Mouse (Mus musculus) liver, postnatal 0 days (tissue): ENCODE data around the gene Paqr3. TPM values are rescaled to one million over a fixed set of nuclear protein-coding genes. Genes with fewer than 3 reads are reported as not detected.

Experiments used
- ATAC-seq: fragments of 200-750 bp; cut with Nextera tagmentation; 2 replicates; pipeline ENCODE4 v1.8.0; 2017; ENCODE audit warnings: mild to moderate bottlenecking, moderate library complexity
- DNase-seq: peaks from one replicate; pipeline ENCODE4 v3.0.0-alpha.2; 2016
- H3K27ac ChIP-seq: fragments of 300-500 bp; sonication (generic); 2 replicates; pipeline ENCODE4 v1.5.1; 2014; ENCODE audit warnings: antibody characterized with exemption, moderate library complexity, mild to moderate bottlenecking, low read depth
- H3K27me3 ChIP-seq: fragments of 300-500 bp; sonication (generic); 2 replicates; pipeline ENCODE4 v1.6.1; 2014; ENCODE audit warnings: low read length, control low read depth, mixed read lengths; ENCODE audit not compliant: insufficient read depth
- H3K36me3 ChIP-seq: fragments of 300-500 bp; sonication (generic); replicated peaks from 2 replicates; pipeline ENCODE4 v1.6.1; 2014; ENCODE audit warnings: mild to moderate bottlenecking, control low read depth, low read length, moderate library complexity, mixed read lengths; ENCODE audit not compliant: insufficient read depth
- H3K4me1 ChIP-seq: fragments of 300-500 bp; sonication (generic); 2 replicates; pipeline ENCODE4 v1.6.1; 2014; ENCODE audit warnings: antibody characterized with exemption, mild to moderate bottlenecking, control low read depth; ENCODE audit not compliant: insufficient read depth
- H3K4me2 ChIP-seq: fragments of 300-500 bp; sonication (generic); 2 replicates; pipeline ENCODE4 v1.6.1; 2014; ENCODE audit warnings: low read depth, mild to moderate bottlenecking, low read length, moderate library complexity, mixed read lengths
- H3K4me3 ChIP-seq: fragments of 300-500 bp; sonication (generic); 2 replicates; pipeline ENCODE4 v1.5.1; 2014; ENCODE audit warnings: low read depth, low read length
- H3K9ac ChIP-seq: fragments of 300-500 bp; sonication (generic); replicated peaks from 2 replicates; pipeline ENCODE4 v1.6.1; 2014; ENCODE audit warnings: mild to moderate bottlenecking, moderate library complexity
- H3K9me3 ChIP-seq: fragments of 300-500 bp; sonication (generic); 2 replicates; pipeline ENCODE4 v1.6.1; 2016; ENCODE audit warnings: mild to moderate bottlenecking, control low read depth, low read length, mixed read lengths
- CTCF ChIP-seq: sonication (generic); IDR thresholded peaks from 2 replicates; pipeline ENCODE4 v1.5.1; 2016; ENCODE audit warnings: antibody characterized with exemption, low read depth
- EP300 ChIP-seq: IDR thresholded peaks from 2 replicates; pipeline ENCODE4 v1.6.1; 2016; ENCODE audit warnings: antibody characterized with exemption, low read depth, mild to moderate bottlenecking
- WGBS: fragments of 180-500 bp; shearing (Covaris S2); extraction: QIAGEN DNeasy Blood & Tissue Kit; methylation state at CpG from one replicate; pipeline ENCODE4 v1.1.7; 2014; ENCODE audit not compliant: insufficient replicate concordance; 5-methylcytosine and 5-hydroxymethylcytosine counted together
- polyA plus RNA-seq: library from polyadenylated mRNA; unstranded; fragments of >200 nt; fragmentation: Nextera tagmentation; extraction: Ambion mirVana; gene quantifications from 2 replicates; pipeline ENCODE4 v1.2.1, GENCODE M21; 2015

The Paqr3 gene
- polyA plus RNA-seq, 1 experiment from 2014 or later, result 1.9 TPM

DNA sequence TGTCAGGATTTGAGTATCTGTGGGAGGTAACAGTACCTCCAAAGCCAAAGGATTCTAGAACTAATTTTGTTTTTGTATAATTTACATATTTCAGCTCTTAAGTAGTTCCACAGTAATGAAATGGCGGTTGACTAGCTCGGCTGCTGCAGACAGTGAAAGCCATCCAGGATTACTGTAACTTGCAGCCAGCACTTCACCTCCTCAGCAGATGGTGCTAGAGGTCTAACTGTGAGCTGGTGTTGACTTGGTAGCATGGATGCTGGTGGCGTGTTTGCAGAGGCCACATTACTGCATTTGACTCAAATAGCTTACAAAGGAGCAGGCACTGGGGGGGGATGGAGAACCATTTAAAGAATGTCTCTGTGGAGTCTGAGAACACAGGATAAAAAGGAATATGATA, 29.9 kb downstream of the Paqr3 start:
- DNase-seq (no peak), ATAC-seq (no peak)
- H3K4me1 ChIP-seq, result no peaks in the 10 kb centered on the region; the same call in none of the 2 replicates
- H3K27me3 ChIP-seq, result no peaks in the 10 kb centered on the region
- H3K9ac ChIP-seq, result no peak overlapping the region
- peaks cover 66% of the 10 kb centered on the region for H3K36me3 ChIP-seq
- H3K9me3 ChIP-seq, result no peaks in the 10 kb centered on the region
- TF ChIP-seq CTCF (peak; percentile 52), EP300 (no peak)
- H3K4me2 ChIP-seq, result no peak overlapping the region
- no peak overlapping the region for H3K27ac ChIP-seq
- 80% methylated on average over 3 of the region's 3 CpGs for WGBS
- no peak overlapping the region for H3K4me3 ChIP-seq

DNA sequence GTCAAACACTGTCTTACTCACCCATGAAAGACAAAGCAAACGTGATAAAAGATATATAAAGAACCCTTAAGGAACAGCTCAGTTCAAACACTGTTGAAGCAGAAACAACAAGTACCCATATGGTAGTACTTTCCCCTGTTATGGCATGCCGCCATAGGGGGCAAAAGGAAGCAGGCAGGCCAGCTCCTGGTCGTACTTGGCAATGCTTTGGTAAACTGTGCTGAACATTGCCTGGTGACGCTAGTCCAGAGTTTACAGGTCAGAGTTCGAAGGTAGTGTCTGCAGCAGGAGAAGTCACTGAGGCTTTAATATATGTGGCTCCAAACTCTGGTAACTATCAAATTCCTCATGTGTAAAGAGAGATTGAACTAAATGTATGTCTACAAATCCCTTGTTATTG, 32.8 kb downstream of the Paqr3 start:
- Histone ChIP-seq H3K4me3 (no peak overlapping the region), H3K9me3 (no peaks in the 10 kb centered on the region), H3K27ac (no peak overlapping the region), H3K4me2 (no peak overlapping the region), H3K4me1 (no peaks in the 10 kb centered on the region; the same call in none of the 2 replicates), H3K36me3 (peaks cover 66% of the 10 kb centered on the region), H3K9ac (no peak overlapping the region), H3K27me3 (no peaks in the 10 kb centered on the region)
- peak; percentile 58 for ATAC-seq
- WGBS, result 78% methylated on average over 5 of the region's 5 CpGs
- no peak for DNase-seq
- no peak for TF ChIP-seq CTCF
- no peak for TF ChIP-seq EP300

DNA sequence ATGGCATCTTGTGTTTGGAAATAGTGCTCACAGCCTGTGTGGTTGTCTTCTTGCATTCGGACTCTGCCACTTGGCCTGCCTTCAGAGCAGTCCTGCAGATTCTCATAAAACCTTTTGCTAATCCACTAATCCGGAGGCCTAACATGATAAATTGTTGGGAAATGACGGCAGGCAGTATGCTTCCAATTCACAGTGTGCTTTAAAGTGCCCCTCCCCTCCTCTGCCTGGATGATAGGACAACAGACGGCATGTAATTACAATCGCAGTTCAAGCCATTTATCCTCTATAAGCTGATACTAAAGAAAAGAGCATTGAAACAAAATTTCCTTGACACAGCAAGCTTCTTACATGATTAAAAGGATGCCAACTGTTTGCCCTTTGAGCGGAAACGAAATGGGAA, 33.7 kb downstream of the Paqr3 start:
- DNase-seq (no peak), ATAC-seq (no peak)
- no peaks in the 10 kb centered on the region for H3K27me3 ChIP-seq
- H3K9ac ChIP-seq, result no peak overlapping the region
- peaks cover 63% of the 10 kb centered on the region for H3K36me3 ChIP-seq
- no peaks in the 10 kb centered on the region; the same call in none of the 2 replicates for H3K4me1 ChIP-seq
- WGBS, result 88% methylated on average over 7 of the region's 7 CpGs
- H3K9me3 ChIP-seq, result no peaks in the 10 kb centered on the region
- H3K4me2 ChIP-seq, result no peak overlapping the region
- no peak overlapping the region for H3K27ac ChIP-seq
- TF ChIP-seq EP300 (no peak), CTCF (no peak)
- no peak overlapping the region for H3K4me3 ChIP-seq

DNA sequence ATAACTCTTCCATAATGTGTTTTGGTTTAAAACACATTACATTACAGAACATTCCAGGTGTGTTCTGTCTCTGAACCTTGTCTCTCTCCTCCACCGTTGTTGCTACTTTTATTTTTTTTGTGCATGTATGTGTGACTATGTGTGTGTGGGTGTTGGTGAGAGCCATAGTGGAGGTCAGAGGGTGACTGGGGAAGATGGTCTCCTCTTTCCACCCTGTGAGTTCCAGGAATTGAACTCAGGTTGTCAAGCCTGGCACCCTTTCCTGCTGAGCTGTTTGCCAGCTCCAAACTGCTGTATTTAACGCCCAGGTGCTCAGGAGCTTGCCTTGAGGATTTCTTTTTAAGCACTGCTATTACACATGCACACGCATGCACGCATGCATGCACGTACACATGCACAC, 35.2 kb downstream of the Paqr3 start:
- H3K27ac ChIP-seq, result no peak overlapping the region
- H3K4me1 ChIP-seq, result no peaks in the 10 kb centered on the region; the same call in none of the 2 replicates
- H3K4me2 ChIP-seq, result no peak overlapping the region
- ATAC-seq, result no peak
- peak; percentile 3 for DNase-seq
- TF ChIP-seq CTCF, result no peak
- no peak for TF ChIP-seq EP300
- H3K9ac ChIP-seq, result no peak overlapping the region
- no peaks in the 10 kb centered on the region for H3K27me3 ChIP-seq
- WGBS, result 98% methylated on average over 5 of the region's 5 CpGs
- H3K4me3 ChIP-seq, result no peak overlapping the region
- no peaks in the 10 kb centered on the region for H3K9me3 ChIP-seq
- peaks cover 52% of the 10 kb centered on the region for H3K36me3 ChIP-seq

DNA sequence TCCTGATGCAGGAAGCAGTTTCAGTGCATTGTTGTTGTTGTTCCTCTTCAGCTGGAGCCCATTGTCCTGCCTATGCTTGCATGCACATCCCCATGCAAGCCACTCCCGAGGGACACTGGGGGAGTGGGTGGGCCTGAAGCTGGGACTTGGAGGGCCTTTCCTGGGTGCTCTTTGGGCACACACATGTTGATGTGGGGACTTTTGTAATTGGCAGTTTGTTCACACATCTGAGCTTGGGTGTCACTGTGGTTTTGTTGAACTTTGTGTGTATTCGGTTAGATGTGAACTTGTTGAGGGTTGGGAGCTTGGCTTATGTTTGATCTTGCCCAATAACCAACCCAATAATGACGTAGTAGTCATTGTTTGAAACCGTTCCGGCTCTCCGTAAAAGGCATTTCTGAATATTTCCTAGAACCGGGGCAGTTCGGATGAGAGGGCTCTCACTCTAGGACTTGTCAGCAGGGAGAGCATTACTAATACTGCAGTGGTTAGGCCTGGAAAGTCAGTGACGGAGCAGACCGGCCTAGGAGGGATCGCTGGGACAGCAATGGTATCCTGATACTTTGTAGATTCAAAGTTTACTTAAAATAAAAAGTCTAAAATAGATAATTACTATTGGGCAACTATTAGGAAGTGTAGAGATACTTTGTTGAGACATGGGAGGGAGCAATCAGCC, 35.8 kb downstream of the Paqr3 start:
- Histone ChIP-seq H3K4me1 (no peaks in the 10 kb centered on the region; the same call in none of the 2 replicates), H3K27me3 (no peaks in the 10 kb centered on the region), H3K4me2 (no peak overlapping the region), H3K9ac (no peak overlapping the region), H3K27ac (no peak overlapping the region), H3K36me3 (peaks cover 57% of the 10 kb centered on the region), H3K4me3 (no peak overlapping the region), H3K9me3 (no peaks in the 10 kb centered on the region)
- 94% methylated on average over 11 of the region's 11 CpGs for WGBS
- TF ChIP-seq CTCF (no peak), EP300 (no peak)
- no peak for DNase-seq
- no peak for ATAC-seq

DNA sequence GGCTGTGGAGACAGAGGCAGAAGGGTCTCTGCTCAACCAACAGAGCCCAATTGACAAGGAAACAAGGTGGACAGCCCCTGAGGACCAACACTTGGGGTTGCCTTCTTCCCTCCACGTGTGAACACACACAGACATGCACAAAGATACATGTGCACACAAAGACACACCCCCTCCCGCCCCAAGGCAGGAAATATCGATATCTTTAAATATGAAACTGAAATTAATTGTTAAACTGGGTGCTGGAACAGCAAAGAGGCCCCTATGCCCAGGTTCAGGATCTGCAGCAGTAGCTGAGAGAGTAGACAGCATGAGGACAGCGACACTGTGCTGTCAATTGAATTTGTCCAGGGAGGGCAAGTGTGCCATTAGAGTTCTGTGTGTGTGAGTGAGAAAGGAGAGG, 45.6 kb downstream of the Paqr3 start:
- Histone ChIP-seq H3K4me2 (no peak overlapping the region), H3K9ac (no peak overlapping the region), H3K36me3 (peaks cover 85% of the 10 kb centered on the region), H3K27ac (no peak overlapping the region), H3K4me1 (no peaks in the 10 kb centered on the region), H3K4me3 (no peak overlapping the region), H3K27me3 (no peaks in the 10 kb centered on the region), H3K9me3 (no peaks in the 10 kb centered on the region)
- 90% methylated on average over 4 of the region's 4 CpGs for WGBS
- no peak for TF ChIP-seq EP300
- TF ChIP-seq CTCF, result no peak
- ATAC-seq (no peak), DNase-seq (no peak)
